Mouse (Mus musculus): ENCODE results near the gene Clec4a2.
"Not testable (repeated sequence)": the region's sequence is repeated elsewhere in the genome, so short reads cannot be mapped to it uniquely, and the experiment has no call there.

Gene Clec4a2

DNA sequence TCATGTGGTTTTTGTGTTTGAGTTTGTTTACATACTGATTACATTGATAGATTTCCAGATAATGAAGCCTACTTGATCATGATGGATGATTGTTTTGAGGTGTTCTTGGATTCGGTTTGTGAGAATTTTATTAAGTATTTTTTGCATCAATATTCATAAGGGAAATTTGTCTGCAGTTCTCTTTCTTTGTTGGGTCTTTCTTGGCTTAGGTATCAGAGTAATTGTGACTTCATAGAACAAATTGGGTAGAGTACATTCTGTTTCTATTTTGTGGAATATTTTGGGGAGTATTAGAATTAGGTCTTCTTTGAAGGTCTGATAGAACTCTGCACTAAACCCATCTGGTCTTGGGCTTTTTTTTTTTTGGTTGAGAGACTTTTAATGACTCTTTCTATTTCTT lies at the start of gene Clec4a2:
Clec4a2 (plus strand) TSS at position 301 of the 400 bp plus-strand sequence.
- not testable (repeated sequence) for DNase-seq (ENCODE audit: low spot score in 2 of 2)

DNA sequence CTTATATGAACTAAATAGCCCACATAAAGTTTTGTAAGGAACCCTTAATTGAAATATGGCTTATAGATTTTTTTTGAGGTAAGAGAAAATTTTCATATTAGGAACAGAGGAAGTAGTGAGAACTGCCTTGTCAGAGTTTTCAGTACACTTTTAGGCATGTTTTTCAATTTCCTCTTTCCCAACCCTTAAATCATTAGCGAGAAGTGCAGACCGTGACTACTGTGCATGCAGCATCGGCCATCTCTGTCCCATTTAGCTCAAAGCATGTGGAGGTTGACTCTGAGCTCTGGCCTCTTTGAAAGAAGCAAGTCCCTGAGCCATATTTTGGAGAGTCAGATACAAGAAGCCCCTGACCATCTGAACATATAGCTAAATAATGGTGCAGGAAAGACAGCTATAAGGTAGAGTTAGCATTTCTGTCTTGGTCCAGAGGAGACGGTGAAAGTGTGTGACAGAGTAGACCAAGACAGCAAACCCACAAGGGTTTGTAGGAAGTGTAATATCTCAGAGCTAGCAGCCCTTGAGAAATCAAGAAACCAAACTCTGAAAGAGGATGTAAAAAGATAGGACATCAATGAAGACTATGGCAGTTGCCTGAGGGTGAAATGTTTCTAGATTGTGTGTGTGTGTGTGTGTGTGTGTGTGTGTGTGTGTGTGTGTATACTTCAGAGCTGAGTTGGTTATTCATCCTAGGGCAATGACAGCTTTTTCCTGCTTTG lies 10.9 kb upstream of the Clec4a2 start:
- no peak for DNase-seq (ENCODE audit: low spot score in 2 of 2)

DNA sequence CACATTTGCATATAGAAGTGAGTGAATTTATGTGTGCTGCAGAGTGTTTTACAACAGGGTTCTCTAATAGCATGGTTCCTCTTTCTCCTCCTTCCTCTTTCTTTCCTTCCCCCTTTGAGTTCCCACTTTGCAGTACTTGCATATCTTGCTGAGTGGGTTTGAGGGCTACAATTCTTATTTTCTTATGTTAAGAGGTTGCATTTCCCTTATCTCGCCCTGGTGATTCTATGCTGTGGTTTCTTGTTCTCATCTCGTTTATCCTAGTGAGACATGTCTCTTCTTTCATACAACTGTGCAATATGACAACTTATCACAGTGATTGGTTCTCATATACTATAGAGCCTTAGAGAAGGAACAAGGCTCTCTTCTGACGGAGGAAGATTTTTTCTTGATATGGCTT lies 17.0 kb downstream of the Clec4a2 start:
- no peak for DNase-seq (ENCODE audit: low spot score in 2 of 2)

DNA sequence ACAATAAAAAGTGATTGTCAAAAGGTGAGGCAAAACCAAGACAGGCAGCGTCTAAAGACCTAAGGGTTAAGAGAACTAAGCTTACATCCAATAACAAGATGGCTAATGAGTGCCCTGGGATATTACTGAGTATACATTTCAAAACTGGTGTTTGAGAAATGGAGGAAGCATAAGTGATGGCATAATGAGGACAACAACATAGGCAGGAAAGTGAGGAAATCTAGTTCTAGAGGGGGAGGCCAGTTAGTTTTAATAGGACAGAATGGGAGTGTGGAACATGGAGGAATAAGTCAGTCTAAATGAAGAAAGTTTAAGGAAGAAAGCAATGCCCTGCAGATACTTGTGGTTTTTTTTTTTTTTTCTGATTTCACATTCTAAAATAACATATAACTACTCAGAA lies 20.9 kb downstream of the Clec4a2 start:
- DNase-seq (ENCODE audit: low spot score in 2 of 2) = no peak

DNA sequence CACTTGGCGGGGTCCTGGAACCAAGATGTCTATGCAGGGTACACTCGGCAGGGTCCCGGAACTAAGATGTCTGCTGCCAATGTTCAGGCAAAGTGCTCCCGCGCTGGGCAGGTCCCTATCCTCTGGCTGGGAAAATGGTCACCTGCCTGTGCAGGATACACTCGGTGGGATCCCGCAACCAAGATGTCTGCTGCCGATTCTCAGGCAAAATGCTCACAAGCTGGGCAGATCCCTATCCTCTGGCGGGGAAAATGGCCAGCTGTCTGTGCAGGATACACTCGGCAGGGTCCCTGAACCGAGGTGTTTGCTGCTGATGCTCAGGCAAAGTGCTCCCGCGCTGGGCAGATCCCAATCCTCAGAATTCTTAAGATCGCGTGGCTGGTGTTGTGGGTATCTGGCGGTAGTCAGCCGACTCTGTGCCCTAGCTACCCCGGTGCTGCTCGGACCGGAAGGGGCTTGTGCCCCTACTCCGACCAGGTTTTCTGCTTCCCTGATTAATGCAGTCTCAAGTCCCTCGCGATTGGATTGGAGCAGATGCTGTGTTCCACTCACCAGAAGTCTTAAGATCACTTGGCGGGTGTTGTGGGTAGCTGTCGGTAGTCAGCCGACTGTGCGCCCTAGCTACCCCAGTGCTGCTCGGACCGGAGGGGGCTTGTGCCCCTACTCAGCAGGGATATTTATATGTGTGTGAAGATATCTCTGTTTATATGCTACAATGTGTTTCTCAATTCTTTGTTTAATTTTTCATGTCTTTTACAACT lies 31.7 kb downstream of the Clec4a2 start:
- DNase-seq (ENCODE audit: low spot score in 2 of 2) = not testable (repeated sequence)

DNA sequence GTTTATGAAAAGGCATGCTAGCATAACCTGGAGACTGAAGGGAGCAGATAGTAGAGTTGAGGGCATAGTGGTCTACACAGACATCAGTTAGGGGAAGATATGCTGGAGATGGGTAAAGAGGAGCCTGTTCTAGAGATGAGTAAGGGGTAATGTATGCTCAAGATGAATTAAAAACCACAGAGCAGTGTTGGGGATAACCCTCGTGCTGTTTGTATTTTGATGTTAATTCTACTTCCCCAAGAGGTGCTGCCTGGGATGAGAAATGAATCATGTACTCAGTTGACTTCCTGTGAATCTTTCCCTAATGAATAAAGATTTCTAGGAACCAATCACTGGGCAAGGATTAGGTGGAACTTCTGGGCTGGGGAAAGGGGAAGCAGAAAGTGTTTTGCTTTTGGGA lies 63.9 kb downstream of the Clec4a2 start:
- DNase-seq (ENCODE audit: low spot score in 2 of 2) = no peak

DNA sequence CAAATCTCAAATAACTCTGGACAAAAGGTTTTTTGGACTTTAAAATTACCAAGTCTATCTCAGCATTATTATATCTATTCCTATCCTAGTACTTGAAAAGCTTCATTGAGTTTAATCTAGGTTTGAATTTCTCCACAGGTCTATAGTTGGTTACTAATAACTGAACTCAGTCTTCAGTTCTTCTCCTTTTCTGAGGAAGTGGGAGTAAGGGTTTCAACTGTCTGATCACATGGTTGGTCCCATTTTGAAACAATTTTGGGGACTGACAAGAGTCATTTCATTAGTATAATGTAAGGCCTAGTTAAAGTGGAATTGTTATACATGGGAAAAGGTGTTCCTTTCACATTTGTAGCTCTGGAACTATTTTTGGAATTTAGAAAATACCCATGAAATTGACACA lies 64.8 kb downstream of the Clec4a2 start:
- DNase-seq (ENCODE audit: low spot score in 2 of 2) = no peak

DNA sequence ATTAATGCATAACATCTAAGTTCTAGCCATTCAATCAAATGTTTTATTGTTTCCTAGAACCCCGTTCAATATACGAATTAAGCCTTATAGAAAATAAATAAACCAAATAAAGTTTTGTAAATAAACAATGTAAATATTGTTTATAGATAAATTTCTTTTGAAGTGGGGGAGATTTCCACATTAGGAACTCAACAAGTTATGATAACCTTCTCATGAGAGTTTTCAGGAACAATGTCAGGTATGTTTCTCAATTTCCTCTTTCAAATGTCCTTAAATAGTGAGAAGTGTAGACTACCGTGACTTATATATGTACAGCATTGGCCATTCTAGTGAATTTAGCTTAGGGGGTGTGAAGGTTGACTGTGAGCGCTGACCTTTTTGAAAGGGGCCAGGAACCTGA lies 66.4 kb downstream of the Clec4a2 start, which contains the start of gene Clec4b2:
Clec4b2 (plus strand) TSS at position 301 of the 400 bp plus-strand sequence.
- DNase-seq (ENCODE audit: low spot score in 2 of 2) = no peak

DNA sequence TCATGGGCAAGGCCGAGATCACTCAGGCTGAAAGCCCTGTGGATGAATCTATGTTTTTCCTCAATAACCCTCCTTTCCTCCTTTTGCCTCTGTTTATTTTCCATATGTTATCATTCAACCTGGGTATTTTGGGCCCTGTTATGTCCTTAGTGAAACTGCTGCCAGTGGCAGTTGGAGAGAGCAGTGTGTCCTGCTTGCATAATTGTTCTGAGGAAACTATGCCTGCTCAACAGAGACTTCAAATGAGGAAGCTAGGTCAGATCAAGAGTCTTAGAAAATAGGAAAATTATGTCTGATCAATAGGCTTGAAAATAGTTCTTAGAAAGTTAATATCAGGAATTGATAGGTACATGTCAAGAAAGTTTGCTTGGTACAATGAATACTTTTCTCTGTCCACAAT lies 69.3 kb downstream of the Clec4a2 start:
- DNase-seq (ENCODE audit: low spot score in 2 of 2) = no peak

DNA sequence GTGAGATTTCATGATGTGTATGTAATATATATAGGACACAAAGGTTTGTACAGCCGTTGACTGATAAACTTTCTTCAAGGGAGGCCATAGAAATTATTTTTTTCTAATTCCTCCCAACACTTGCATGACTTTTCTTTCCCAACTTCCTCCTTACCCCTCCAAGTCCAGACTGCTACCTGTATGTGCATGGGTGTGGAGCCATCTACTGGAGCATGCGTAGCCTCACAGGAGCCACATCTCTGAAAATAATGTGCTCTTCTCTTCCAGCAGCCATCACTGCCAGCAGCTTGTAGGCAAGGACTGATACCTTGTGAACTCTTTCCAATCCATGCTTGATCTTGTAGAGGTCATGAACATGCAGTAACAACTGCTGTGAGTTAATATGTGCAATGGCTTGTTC lies 78.6 kb downstream of the Clec4a2 start:
- not testable (repeated sequence) for DNase-seq (ENCODE audit: low spot score in 2 of 2)

Measured in spleen, postnatal 10 days (tissue).